Mouse (Mus musculus) kidney, postnatal 0 days (tissue): ENCODE measurements at regions not wholly inside any gene's neighbourhood (a gene's known extent, or its start where the extent isn't known, plus 50 kb on each side); places are given as distances from the start of the nearest gene placed in this dataset.
"Not testable (repeated sequence)": the region's sequence is repeated elsewhere in the genome, so short reads cannot be mapped to it uniquely, and the experiment has no call there.

Source experiments
- ATAC-seq: fragments of 200-750 bp; cut with Nextera tagmentation; replicated peaks from 2 replicates; pipeline ENCODE4 v1.8.0; 2017; ENCODE audit warnings: low read depth, moderate number of reproducible peaks, moderate TSS enrichment, moderate library complexity; ENCODE audit not compliant: low FRiP score
- DNase-seq: peaks from one replicate; pipeline ENCODE4 v3.0.0-alpha.2; 2016; ENCODE audit warnings: low spot score
- H3K27ac ChIP-seq: fragments of 300-500 bp; sonication (generic); 2 replicates; pipeline ENCODE4 v1.5.1; 2014; ENCODE audit warnings: mild to moderate bottlenecking
- H3K27me3 ChIP-seq: fragments of 300-500 bp; sonication (generic); 2 replicates; pipeline ENCODE4 v1.6.1; 2014; ENCODE audit warnings: low read length, mixed read lengths; ENCODE audit not compliant: insufficient read depth
- H3K36me3 ChIP-seq: fragments of 300-500 bp; sonication (generic); 2 replicates; pipeline ENCODE4 v1.6.1; 2014; ENCODE audit warnings: low read length, mixed read lengths; ENCODE audit not compliant: insufficient read depth
- H3K4me1 ChIP-seq: fragments of 300-500 bp; sonication (generic); replicated peaks from 2 replicates; pipeline ENCODE4 v1.6.1; 2014; ENCODE audit warnings: antibody characterized with exemption, low read length, mixed read lengths; ENCODE audit not compliant: insufficient read depth
- H3K4me2 ChIP-seq: fragments of 300-500 bp; sonication (generic); 2 replicates; pipeline ENCODE4 v1.6.1; 2014; ENCODE audit warnings: mild to moderate bottlenecking, low read length, moderate library complexity, mixed read lengths
- H3K4me3 ChIP-seq: fragments of 300-500 bp; sonication (generic); replicated peaks from 2 replicates; pipeline ENCODE4 v1.5.1; 2014; ENCODE audit warnings: low read depth, low read length
- H3K9ac ChIP-seq: fragments of 300-500 bp; sonication (generic); 2 replicates; pipeline ENCODE4 v1.6.1; 2014; ENCODE audit warnings: low read depth, low read length
- H3K9me3 ChIP-seq: fragments of 300-500 bp; sonication (generic); replicated peaks from 2 replicates; pipeline ENCODE4 v1.6.1; 2016; ENCODE audit warnings: low read length, inconsistent platforms, mixed read lengths
- CTCF ChIP-seq: IDR thresholded peaks from 2 replicates; pipeline ENCODE4 v1.5.1; 2016; ENCODE audit warnings: antibody characterized with exemption, low read depth, mild to moderate bottlenecking, moderate library complexity
- WGBS: fragments of 180-500 bp; shearing (Covaris S2); extraction: QIAGEN DNeasy Blood & Tissue Kit; methylation state at CpG from one replicate; pipeline ENCODE4 v1.1.7; 2014; 5-methylcytosine and 5-hydroxymethylcytosine counted together

GRCm38 (mm10) chr4:67196907-67197306 is 369.5 kb downstream of the Tlr4 start:
- ATAC-seq = no peak
- H3K36me3 ChIP-seq = no peaks in the 10 kb centered on the region
- WGBS = 79% methylated on average over 5 of the region's 5 CpGs
- no peak overlapping the region for H3K4me2 ChIP-seq
- H3K4me1 ChIP-seq = no peaks in the 10 kb centered on the region
- H3K27ac ChIP-seq = no peak overlapping the region
- H3K27me3 ChIP-seq = no peaks in the 10 kb centered on the region
- H3K9ac ChIP-seq = no peak overlapping the region
- no peak for DNase-seq
- no peaks in the 10 kb centered on the region for H3K9me3 ChIP-seq
- TF ChIP-seq CTCF = no peak
- no peak overlapping the region for H3K4me3 ChIP-seq

- H3K4me1 ChIP-seq, H3K9me3 ChIP-seq, H3K27ac ChIP-seq, ATAC-seq, H3K27me3 ChIP-seq, H3K9ac ChIP-seq, DNase-seq, H3K4me2 ChIP-seq, H3K36me3 ChIP-seq, H3K4me3 ChIP-seq: not testable (repeated sequence)
Measured at GRCm38 (mm10) chr4:67208406-67208805, 381.0 kb downstream of the Tlr4 start.

GRCm38 (mm10) chr4:67213363-67213762 is 386.0 kb downstream of the Tlr4 start:
- H3K36me3 ChIP-seq = no peaks in the 10 kb centered on the region
- H3K27me3 ChIP-seq = no peaks in the 10 kb centered on the region
- 47% methylated on average over 1 of the region's 1 CpGs for WGBS
- H3K4me3 ChIP-seq = no peak overlapping the region
- no peaks in the 10 kb centered on the region for H3K9me3 ChIP-seq
- H3K27ac ChIP-seq = no peak overlapping the region
- TF ChIP-seq CTCF = no peak
- H3K4me1 ChIP-seq = no peaks in the 10 kb centered on the region
- DNase-seq (no peak), ATAC-seq (no peak)
- H3K4me2 ChIP-seq = no peak overlapping the region
- H3K9ac ChIP-seq = no peak overlapping the region

GRCm38 (mm10) chr4:67224533-67224932 is 397.1 kb downstream of the Tlr4 start:
- H3K27ac ChIP-seq = no peak overlapping the region
- H3K36me3 ChIP-seq = no peaks in the 10 kb centered on the region
- H3K4me1 ChIP-seq = no peaks in the 10 kb centered on the region
- ATAC-seq (no peak), DNase-seq (no peak)
- no peak overlapping the region for H3K4me2 ChIP-seq
- H3K9ac ChIP-seq = no peak overlapping the region
- H3K9me3 ChIP-seq = no peaks in the 10 kb centered on the region
- no peaks in the 10 kb centered on the region for H3K27me3 ChIP-seq
- H3K4me3 ChIP-seq = no peak overlapping the region
- no peak for TF ChIP-seq CTCF

- H3K27me3 ChIP-seq = no peaks in the 10 kb centered on the region
- H3K9ac ChIP-seq = no peak overlapping the region
- H3K36me3 ChIP-seq = no peaks in the 10 kb centered on the region
- ATAC-seq = no peak
- H3K4me1 ChIP-seq = no peaks in the 10 kb centered on the region
- H3K4me2 ChIP-seq = no peak overlapping the region
- TF ChIP-seq CTCF = no peak
- DNase-seq = no peak
- WGBS = 87% methylated on average over 3 of the region's 3 CpGs
- H3K4me3 ChIP-seq = no peak overlapping the region
- H3K9me3 ChIP-seq = no peaks in the 10 kb centered on the region
- H3K27ac ChIP-seq = no peak overlapping the region
Measured at GRCm38 (mm10) chr4:67229214-67229613, 401.8 kb downstream of the Tlr4 start.

- H3K4me2 ChIP-seq = no peak overlapping the region
- WGBS = 87% methylated on average over 4 of the region's 4 CpGs
- H3K9me3 ChIP-seq = no peaks in the 10 kb centered on the region
- H3K27ac ChIP-seq = no peak overlapping the region
- H3K4me3 ChIP-seq = no peak overlapping the region
- DNase-seq (no peak), ATAC-seq (no peak)
- no peak overlapping the region for H3K9ac ChIP-seq
- H3K36me3 ChIP-seq = no peaks in the 10 kb centered on the region
- no peaks in the 10 kb centered on the region for H3K27me3 ChIP-seq
- no peaks in the 10 kb centered on the region for H3K4me1 ChIP-seq
- TF ChIP-seq CTCF = no peak
Measured at GRCm38 (mm10) chr4:67273553-67273952, 446.2 kb downstream of the Tlr4 start.

- Histone ChIP-seq H3K27ac (no peak overlapping the region), H3K9ac (no peak overlapping the region), H3K4me3 (no peak overlapping the region), H3K27me3 (no peaks in the 10 kb centered on the region), H3K36me3 (no peaks in the 10 kb centered on the region), H3K9me3 (no peaks in the 10 kb centered on the region), H3K4me2 (no peak overlapping the region), H3K4me1 (no peaks in the 10 kb centered on the region)
- 63% methylated on average over 6 of the region's 6 CpGs for WGBS
- DNase-seq (no peak), ATAC-seq (no peak)
- no peak for TF ChIP-seq CTCF
Measured at GRCm38 (mm10) chr4:67301020-67301419, 473.6 kb downstream of the Tlr4 start.
